Mouse (Mus musculus) stomach, embryonic 15.5 days (tissue): ENCODE data around the gene Upf3b. TPM values are rescaled to one million over a fixed set of nuclear protein-coding genes. Genes with fewer than 3 reads are reported as not detected.
"Not testable (repeated sequence)": the region's sequence is repeated elsewhere in the genome, so short reads cannot be mapped to it uniquely, and the experiment has no call there.

ENCODE experiments used
- ATAC-seq: fragments of 200-750 bp; cut with Nextera tagmentation; 2 replicates; pipeline ENCODE4 v1.8.0; 2017; ENCODE audit warnings: low read depth, moderate number of reproducible peaks, moderate TSS enrichment; ENCODE audit not compliant: insufficient read depth, low FRiP score
- H3K27ac ChIP-seq: fragments of 300-500 bp; sonication (generic); 2 replicates; pipeline ENCODE4 v1.5.1; 2015; ENCODE audit warnings: mild to moderate bottlenecking, inconsistent platforms
- H3K27me3 ChIP-seq: fragments of 300-500 bp; sonication (generic); replicated peaks from 2 replicates; pipeline ENCODE4 v1.6.1; 2015; ENCODE audit warnings: inconsistent platforms
- H3K36me3 ChIP-seq: fragments of 300-500 bp; sonication (generic); 2 replicates; pipeline ENCODE4 v1.6.1; 2015; ENCODE audit warnings: inconsistent platforms
- H3K4me1 ChIP-seq: fragments of 300-500 bp; sonication (generic); 2 replicates; pipeline ENCODE4 v1.6.1; 2015; ENCODE audit warnings: inconsistent platforms
- H3K4me2 ChIP-seq: fragments of 300-500 bp; sonication (generic); 2 replicates; pipeline ENCODE4 v1.6.1; 2015; ENCODE audit warnings: mild to moderate bottlenecking, inconsistent platforms
- H3K4me3 ChIP-seq: fragments of 300-500 bp; sonication (generic); replicated peaks from 2 replicates; pipeline ENCODE4 v1.5.1; 2015; ENCODE audit warnings: inconsistent platforms
- H3K9ac ChIP-seq: fragments of 300-500 bp; sonication (generic); 2 replicates; pipeline ENCODE4 v1.6.1; 2015; ENCODE audit warnings: inconsistent platforms
- H3K9me3 ChIP-seq: fragments of 300-500 bp; sonication (generic); 2 replicates; pipeline ENCODE4 v1.6.1; 2016; ENCODE audit warnings: inconsistent platforms
- WGBS: fragments of 180-500 bp; shearing (Covaris S2); methylation state at CpG from one replicate; pipeline ENCODE4 v1.1.7; 2015; 5-methylcytosine and 5-hydroxymethylcytosine counted together
- polyA plus RNA-seq: library from polyadenylated mRNA; unstranded; fragments of >200 nt; fragmentation: Nextera tagmentation; extraction: Ambion mirVana; gene quantifications from 2 replicates; pipeline ENCODE4 v1.2.1, GENCODE M21; 2015

Gene Upf3b
- polyA plus RNA-seq: 22.3 and 23.6 TPM in 2 replicates

GRCm38 (mm10) chrX:37110193-37110880 lies at the start of gene Upf3b:
Upf3b (minus strand) TSS chrX:37110322.
- Histone ChIP-seq H3K9ac (0 out of 2 replicates have a peak within 1 kb of the TSS, but pooled peaks have one; percentile 29), H3K4me2 (peak within 1 kb of the TSS; percentile 63), H3K4me1 (no peaks in the 10 kb centered on the region), H3K4me3 (peak within 1 kb of the TSS; percentile 57), H3K9me3 (no peaks in the 10 kb centered on the region), H3K27me3 (no peaks in the 10 kb centered on the region), H3K27ac (peak within 1 kb of the TSS; percentile 85), H3K36me3 (no peaks in the 10 kb centered on the region)
- WGBS: 10% methylated on average over 30 of the region's 30 CpGs
- ATAC-seq: peak; percentile 99

GRCm38 (mm10) chrX:37157839-37158238 lies 47.7 kb upstream of the Upf3b start:
- ATAC-seq: no peak
- Histone ChIP-seq H3K36me3 (no peaks in the 10 kb centered on the region), H3K27ac (no peak overlapping the region), H3K9ac (no peak overlapping the region), H3K4me3 (no peak overlapping the region), H3K9me3 (no peaks in the 10 kb centered on the region), H3K4me1 (no peaks in the 10 kb centered on the region), H3K4me2 (no peak overlapping the region), H3K27me3 (no peaks in the 10 kb centered on the region)
- WGBS: 62% methylated on average over 4 of the region's 4 CpGs

DNA sequence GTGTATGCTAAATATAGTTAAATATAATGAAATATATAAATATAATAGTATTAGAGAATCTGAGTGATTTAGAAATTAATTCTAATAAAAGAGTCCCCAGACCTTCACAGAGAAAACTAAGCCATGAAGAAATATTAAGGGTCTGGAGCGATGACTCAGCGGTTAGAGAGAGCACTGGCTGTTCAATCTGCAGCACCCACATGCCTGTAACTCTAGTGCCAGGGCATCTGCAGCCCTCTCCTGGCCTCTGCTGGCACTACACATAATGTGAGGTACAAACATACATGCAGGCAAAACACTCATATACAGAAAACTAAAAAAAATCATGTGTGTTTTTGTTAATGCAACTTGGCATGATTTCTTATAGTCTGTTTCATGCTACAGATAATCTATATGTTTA lies 34.8 kb upstream of the Upf3b start:
- Histone ChIP-seq H3K27ac (no peak overlapping the region), H3K9me3 (no peaks in the 10 kb centered on the region), H3K4me1 (no peaks in the 10 kb centered on the region), H3K4me3 (no peak overlapping the region), H3K9ac (no peak overlapping the region), H3K4me2 (no peak overlapping the region), H3K36me3 (no peaks in the 10 kb centered on the region), H3K27me3 (no peaks in the 10 kb centered on the region)
- WGBS: 88% methylated on average over 2 of the region's 2 CpGs
- ATAC-seq: no peak

- not testable (repeated sequence) for H3K27me3 ChIP-seq, H3K36me3 ChIP-seq, H3K9ac ChIP-seq, H3K4me2 ChIP-seq, H3K4me1 ChIP-seq, H3K27ac ChIP-seq, H3K9me3 ChIP-seq, ATAC-seq, H3K4me3 ChIP-seq
- WGBS: 89% methylated on average over 2 of the region's 4 CpGs
Observed at GRCm38 (mm10) chrX:37144498-37144897, 34.4 kb upstream of the Upf3b start.

- H3K4me2 ChIP-seq: no peak overlapping the region
- no peak overlapping the region for H3K27ac ChIP-seq
- WGBS: 82% methylated on average over 3 of the region's 3 CpGs
- no peak overlapping the region for H3K4me3 ChIP-seq
- no peak for ATAC-seq
- no peaks in the 10 kb centered on the region for H3K27me3 ChIP-seq
- H3K36me3 ChIP-seq: no peaks in the 10 kb centered on the region
- H3K4me1 ChIP-seq: no peaks in the 10 kb centered on the region
- H3K9ac ChIP-seq: no peak overlapping the region
- no peaks in the 10 kb centered on the region for H3K9me3 ChIP-seq
Observed at GRCm38 (mm10) chrX:37141732-37142131, 31.6 kb upstream of the Upf3b start.

- Histone ChIP-seq H3K36me3 (no peaks in the 10 kb centered on the region), H3K4me3 (peak within 1 kb of the TSS; percentile 61), H3K9ac (peak within 1 kb of the TSS; percentile 52; the same call in 1 of the 2 replicates), H3K4me2 (peak within 1 kb of the TSS; percentile 46), H3K27me3 (no peaks in the 10 kb centered on the region), H3K9me3 (no peaks in the 10 kb centered on the region), H3K27ac (peak within 1 kb of the TSS; percentile 81), H3K4me1 (no peaks in the 10 kb centered on the region)
- ATAC-seq: peak; percentile 82
- 12% methylated on average over 58 of the region's 58 CpGs for WGBS
Observed at GRCm38 (mm10) chrX:37126671-37127358, 16.7 kb upstream of the Upf3b start, which contains the start of gene Nkap. Nkap (plus strand) TSS chrX:37126795.

DNA sequence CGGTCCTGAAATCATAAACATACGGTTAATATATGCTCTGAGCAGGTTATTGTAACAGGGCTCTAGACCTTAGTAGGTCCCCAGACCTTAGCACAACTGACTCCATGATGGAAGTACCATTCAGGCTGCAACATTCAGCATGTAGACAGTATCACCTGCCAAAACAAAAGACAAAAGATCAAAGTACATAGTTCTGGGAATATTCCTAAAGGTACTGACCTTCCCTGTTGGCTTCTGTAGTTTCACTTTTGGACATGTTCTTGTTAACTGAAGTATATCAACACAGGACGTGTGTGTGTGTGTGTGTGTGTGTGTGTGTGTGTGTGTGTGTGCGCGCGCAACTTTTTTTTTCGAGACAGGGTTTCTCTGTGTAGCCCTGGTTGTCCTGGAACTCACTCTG lies 15.4 kb upstream of the Upf3b start:
- Histone ChIP-seq H3K9me3 (no peaks in the 10 kb centered on the region), H3K9ac (no peak overlapping the region), H3K27ac (no peak overlapping the region), H3K27me3 (no peaks in the 10 kb centered on the region), H3K36me3 (no peaks in the 10 kb centered on the region), H3K4me1 (no peaks in the 10 kb centered on the region), H3K4me3 (no peak overlapping the region), H3K4me2 (no peak overlapping the region)
- WGBS: 95% methylated on average over 7 of the region's 7 CpGs
- no peak for ATAC-seq

DNA sequence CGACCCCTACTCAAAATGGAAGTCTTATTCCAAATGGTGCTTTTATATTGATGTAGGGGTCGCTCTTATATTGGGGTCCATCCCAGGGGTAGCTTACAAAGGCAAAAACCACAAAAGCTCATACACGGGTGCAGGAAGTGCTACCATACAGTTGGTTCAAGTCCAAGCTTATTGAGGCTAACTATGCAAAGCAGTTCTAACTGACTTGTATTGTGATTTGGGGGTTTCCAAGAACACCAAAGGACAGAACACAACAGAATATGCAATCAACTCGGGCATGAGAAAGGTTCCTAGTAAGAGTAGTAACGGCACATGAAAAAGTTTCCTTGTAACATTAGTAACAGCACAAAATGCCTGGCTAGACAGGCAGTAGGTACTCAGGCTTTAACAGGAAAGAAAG lies 10.1 kb upstream of the Upf3b start:
- no peaks in the 10 kb centered on the region for H3K4me1 ChIP-seq
- H3K9ac ChIP-seq: no peak overlapping the region
- WGBS: 71% methylated on average over 5 of the region's 5 CpGs
- H3K36me3 ChIP-seq: no peaks in the 10 kb centered on the region
- no peaks in the 10 kb centered on the region for H3K9me3 ChIP-seq
- no peak overlapping the region for H3K4me2 ChIP-seq
- no peaks in the 10 kb centered on the region for H3K27me3 ChIP-seq
- ATAC-seq: no peak
- no peak overlapping the region for H3K27ac ChIP-seq
- no peak overlapping the region for H3K4me3 ChIP-seq

DNA sequence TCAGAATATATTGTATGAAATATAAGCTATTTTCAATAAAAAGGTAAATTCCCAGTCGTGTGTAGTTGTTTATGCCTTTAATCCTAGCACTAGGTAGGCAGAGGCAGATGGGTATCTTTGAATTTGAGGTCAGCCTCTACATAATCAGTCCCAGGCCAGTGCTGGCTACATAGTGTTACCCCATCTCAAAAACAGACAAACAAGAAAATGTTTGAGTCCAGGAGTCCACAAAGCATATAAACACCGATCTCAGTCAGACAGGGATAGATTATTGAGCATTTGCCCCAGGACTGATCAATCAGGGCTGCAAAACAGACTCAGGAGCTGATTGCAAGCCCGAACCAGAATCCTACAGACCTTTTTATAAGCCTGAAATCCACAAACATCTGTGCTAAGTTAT lies 9.5 kb upstream of the Upf3b start:
- H3K4me1 ChIP-seq: no peaks in the 10 kb centered on the region
- no peak overlapping the region for H3K9ac ChIP-seq
- H3K36me3 ChIP-seq: no peaks in the 10 kb centered on the region
- no peak overlapping the region for H3K27ac ChIP-seq
- no peak overlapping the region for H3K4me2 ChIP-seq
- H3K27me3 ChIP-seq: no peaks in the 10 kb centered on the region
- H3K4me3 ChIP-seq: no peak overlapping the region
- no peak for ATAC-seq
- H3K9me3 ChIP-seq: no peaks in the 10 kb centered on the region
- WGBS: 63% methylated on average over 3 of the region's 3 CpGs

DNA sequence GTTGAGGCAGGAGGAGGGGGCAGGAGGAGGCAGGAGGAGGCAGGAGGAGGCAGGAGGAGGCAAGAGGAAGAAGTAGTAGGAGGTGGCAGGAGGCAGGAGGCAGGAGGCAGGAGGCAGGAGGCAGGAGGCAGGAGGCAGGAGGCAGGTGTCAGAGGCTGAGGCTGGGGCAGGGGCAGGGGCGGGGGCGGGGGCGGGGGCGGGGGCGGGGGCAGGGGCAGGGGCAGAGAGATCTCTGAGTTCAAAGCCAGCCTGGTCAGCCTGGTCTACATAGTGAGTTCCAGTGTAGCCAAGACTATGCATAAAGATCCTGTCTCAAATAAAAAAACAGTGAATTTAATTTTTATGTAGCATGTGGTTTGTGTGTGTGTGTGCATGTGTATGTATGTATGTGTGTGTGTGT lies 7.0 kb upstream of the Upf3b start:
- H3K9me3 ChIP-seq: no peaks in the 10 kb centered on the region

DNA sequence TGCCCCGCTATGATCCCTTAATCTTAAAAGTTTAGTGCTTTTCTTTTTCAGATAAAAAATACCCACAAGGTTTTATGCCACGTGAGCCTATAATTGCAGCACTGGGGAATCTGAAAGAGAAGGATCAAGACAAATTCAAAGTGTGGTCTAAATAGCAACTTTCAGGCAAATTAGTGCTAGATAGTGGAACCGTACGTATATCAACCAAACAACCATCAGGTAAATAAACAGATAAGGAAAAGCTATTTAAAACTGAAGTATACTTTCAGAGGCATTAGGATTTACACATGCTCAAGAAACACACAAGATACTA lies 715 bp upstream of the Upf3b start:
- Histone ChIP-seq H3K9ac (no peak overlapping the region), H3K9me3 (no peaks in the 10 kb centered on the region), H3K4me3 (no peak overlapping the region), H3K4me1 (no peaks in the 10 kb centered on the region), H3K27ac (no peak overlapping the region), H3K4me2 (peak overlapping the region; percentile 27; the same call in 1 of the 2 replicates), H3K27me3 (no peaks in the 10 kb centered on the region), H3K36me3 (no peaks in the 10 kb centered on the region)
- 69% methylated on average over 4 of the region's 4 CpGs for WGBS
- no peak for ATAC-seq

More for the DNA sequence above, 7.0 kb upstream of the Upf3b start:
- no CpG with 5 or more reads among the region's 5 CpGs for WGBS
- Histone ChIP-seq H3K4me2 (no peak overlapping the region), H3K27me3 (no peaks in the 10 kb centered on the region), H3K4me1 (no peaks in the 10 kb centered on the region), H3K9ac (no peak overlapping the region), H3K4me3 (no peak overlapping the region), H3K27ac (no peak overlapping the region), H3K36me3 (no peaks in the 10 kb centered on the region)
- 0 out of 2 replicates have a peak, but pooled peaks have one; percentile 63 for ATAC-seq

DNA sequence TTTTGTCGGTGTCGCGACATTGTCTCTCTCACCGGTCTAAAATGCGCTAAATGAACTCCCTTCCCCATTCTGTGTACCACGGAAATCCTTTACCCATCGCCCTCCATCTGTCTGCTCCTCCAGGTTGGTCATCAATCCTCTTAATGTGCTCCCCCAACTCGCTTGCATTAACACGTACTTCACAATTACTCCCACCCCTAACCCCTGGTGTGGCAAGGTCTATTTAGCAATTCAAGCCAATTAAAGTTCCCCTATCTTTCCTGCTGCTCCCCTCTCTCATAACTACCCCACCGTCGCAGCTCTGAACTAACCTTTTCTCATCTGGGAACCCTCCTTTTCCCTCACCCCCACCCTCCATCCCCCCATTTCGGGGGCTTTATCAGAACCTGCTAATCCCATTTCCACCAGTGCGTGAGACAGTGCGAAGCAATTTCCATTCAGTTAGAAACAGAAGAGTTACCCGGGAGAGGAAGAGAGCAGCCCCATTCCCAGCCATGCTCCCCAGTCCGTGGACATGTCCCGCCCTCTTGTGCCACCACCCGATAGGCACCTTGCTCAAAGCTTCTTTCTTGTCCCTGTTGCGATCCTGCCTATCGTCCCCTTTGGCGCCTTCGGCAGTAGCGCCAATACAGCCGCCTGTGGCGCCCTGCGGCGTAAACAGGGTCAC lies 463 bp downstream of the Upf3b start:
- Histone ChIP-seq H3K4me2 (peak overlapping the region; percentile 63), H3K9me3 (no peaks in the 10 kb centered on the region), H3K4me3 (peak overlapping the region; percentile 57), H3K9ac (0 out of 2 replicates have a peak overlapping the region, but pooled peaks have one; percentile 29), H3K4me1 (no peaks in the 10 kb centered on the region), H3K36me3 (no peaks in the 10 kb centered on the region), H3K27me3 (no peaks in the 10 kb centered on the region), H3K27ac (peak overlapping the region; percentile 85)
- WGBS: 10% methylated on average over 27 of the region's 27 CpGs
- ATAC-seq: peak; percentile 83
